ENCODE assay signal across 13 mouse cellular contexts in the genomic region with DNA sequence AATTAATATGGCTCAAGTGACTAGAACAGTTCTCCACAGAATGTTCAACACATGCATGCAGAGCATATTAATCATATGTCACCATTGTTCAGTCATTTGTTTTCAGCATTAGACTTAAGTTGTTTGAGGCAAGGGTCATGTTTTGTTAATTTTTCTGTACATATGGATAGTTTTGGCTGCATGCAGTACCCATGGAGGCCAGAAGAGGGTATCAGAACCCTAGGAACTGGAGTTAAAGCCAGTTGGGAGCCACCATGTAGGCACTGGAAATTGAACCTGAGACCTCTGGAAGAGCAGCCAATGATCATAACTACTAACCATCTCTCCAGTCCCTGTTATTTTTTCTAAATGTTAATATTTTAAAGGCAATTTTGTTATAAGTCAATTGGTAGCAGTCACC. TPM values are rescaled to one million over a fixed set of nuclear protein-coding genes. Genes with fewer than 3 reads are reported as not detected.
A peak's percentile ranks its signal among the peaks of the same experiment; 100 is the strongest.
DNase-seq lines count a peak whose midpoint lies in the region; TF ChIP-seq lines count a peak whose summit lies in the region.
"Had no signal": no experiment of that assay in that cellular context is flagged by ENCODE, and none has a peak within 500 bp of the region (broad histone marks: within the 10 kb centered on the region; RNA-seq: fewer than 3 reads in every experiment).

No protein-coding gene starts in this region.

- H3K4me1 ChIP-seq in lung, adult 2 months (ENCODE audit: control insufficient read depth, insufficient read depth, low read length), result no peaks in the 10 kb centered on the region
- H3K4me1 ChIP-seq: megakaryocyte, embryonic 14.5 days; neural tube, embryonic 15.5 days had no signal

- intact Hi-C loops in gastrocnemius, adult 2 months (cut with DNase I), result no loop called here

- peak; percentile 29; the same call in 1 of the 2 replicates for TF ChIP-seq CTCF in gastrocnemius, adult 2 months (IDR thresholded peaks at IDR 0.05)
- TF ChIP-seq CTCF in lung, adult 2 months (IDR thresholded peaks at IDR 0.05; ENCODE audit: insufficient read depth, low read length), result no peak

- no peak for DNase-seq in gastrocnemius, adult 2 months
- DNase-seq in gastrocnemius, adult 18-20 months (ENCODE audit: low spot score), result no peak
- DNase-seq in lung, adult 2 months, result peak; percentile 5
- no peak for DNase-seq in lung, postnatal 4 days
- DNase-seq in NIH3T3 (ENCODE audit: low read depth), result peak; percentile 10
- DNase-seq in lung, postnatal 36 days, result peak; percentile 25
- no peak for DNase-seq in frontal cortex, postnatal 14 days (ENCODE audit: low spot score in 2 of 2)
- no peak for DNase-seq in heart, adult 18-20 months
- DNase-seq: heart, adult 11 months had no signal

- H3K4me3 ChIP-seq in gastrocnemius, adult 2 months, result no peak overlapping the region
- no peak overlapping the region for H3K4me3 ChIP-seq in lung, adult 2 months (replicated peaks; ENCODE audit: extremely low read depth, low read depth, low read length)
- H3K4me3 ChIP-seq: megakaryocyte, embryonic 14.5 days; neural tube, embryonic 15.5 days had no signal

- H3K27ac ChIP-seq in gastrocnemius, adult 2 months, result no peak overlapping the region
- H3K27ac ChIP-seq: neural tube, embryonic 15.5 days had no signal

- no peak for TF ChIP-seq POLR2A in lung, adult 2 months (IDR thresholded peaks at IDR 0.05; ENCODE audit: borderline replicate concordance, extremely low read depth, low read depth, low read length)

RNA-seq across cellular contexts. Expression of gene Abca14, which starts 37.3 kb away (rescaled TPM):
- total RNA-seq in gastrocnemius, adult 2 months (2021), result not detected
- not detected for total RNA-seq in gastrocnemius, adult 18-20 months (2021)
- polyA plus RNA-seq in lung, adult 2 months (2012; rRNA removed), result 0.14 TPM in 1 of 2 replicates, not detected in the other
- total RNA-seq in heart, adult 18-20 months (2021), result not detected
- polyA plus RNA-seq: inflammation-experienced regulatory T-cells, adult 6 months; neural tube, embryonic 15.5 days; spleen, adult 2 months had no signal

RNA-seq across cellular contexts. Expression of gene Crym, which starts 39.2 kb away (rescaled TPM):
- total RNA-seq in gastrocnemius, adult 2 months (2021), result 1 to 10 TPM; 2.0 to 3.2 TPM
- total RNA-seq in gastrocnemius, adult 18-20 months (2021), result 1 to 10 TPM; 3.2 to 3.6 TPM
- 4.7 and 5.2 TPM in 2 replicates for polyA plus RNA-seq in lung, adult 2 months (2012; rRNA removed)
- 1 to 10 TPM in 1 of 2 experiments, under 1 TPM in 1; 0.35 to 1.1 TPM for total RNA-seq in heart, adult 18-20 months (2021)
- polyA plus RNA-seq: inflammation-experienced regulatory T-cells, adult 6 months had no signal

Comparison
In these comparisons a context has a peak if more than half of its experiments do, and no peak if none do; other contexts are left out.
1. DNase-seq: peak in lung, adult 2 months (single experiment), NIH3T3 (single experiment) and lung, postnatal 36 days (single experiment); none in gastrocnemius, adult 2 months (single experiment), gastrocnemius, adult 18-20 months (single experiment), lung, postnatal 4 days (0 of 2), frontal cortex, postnatal 14 days (0 of 2) and heart, adult 18-20 months (0 of 2).